Mouse (Mus musculus) spleen, adult 2 months (tissue): Measurements from ENCODE around the gene Rab6a. TPM values are rescaled to one million over a fixed set of nuclear protein-coding genes. Genes with fewer than 3 reads are reported as not detected.

Experiments used
- DNase-seq, 2 experiments: peaks; one replicate each; pipeline versions ENCODE4 v3.0.0 to v3.0.0-alpha.2; 2012 to 2021; ENCODE audit warnings: low spot score in 2 of 2, low read depth in 1 of 2
- H3K27ac ChIP-seq: fragments of 200-500 bp; 2 replicates; pipeline ENCODE4 v1.5.1; 2012; ENCODE audit warnings: low read length, inconsistent platforms; ENCODE audit not compliant: insufficient read depth
- H3K27me3 ChIP-seq: fragments of 200-500 bp; 2 replicates; pipeline ENCODE4 v1.6.1; 2012; ENCODE audit warnings: mild to moderate bottlenecking, moderate library complexity, low read length, inconsistent platforms; ENCODE audit not compliant: control insufficient read depth, insufficient read depth
- H3K36me3 ChIP-seq: fragments of 200-500 bp; 2 replicates; pipeline ENCODE4 v1.6.1; 2012; ENCODE audit warnings: mild to moderate bottlenecking, low read length, inconsistent platforms; ENCODE audit not compliant: control insufficient read depth, insufficient read depth
- H3K4me1 ChIP-seq: fragments of 200-500 bp; 2 replicates; pipeline ENCODE4 v1.6.1; 2011; ENCODE audit warnings: inconsistent platforms; ENCODE audit not compliant: control insufficient read depth, insufficient read depth, insufficient read length
- H3K4me3 ChIP-seq: fragments of 200-500 bp; 2 replicates; pipeline ENCODE4 v1.5.1; 2011; ENCODE audit warnings: mild to moderate bottlenecking, inconsistent platforms; ENCODE audit not compliant: insufficient read depth, insufficient read length; ENCODE audit errors: extremely low read depth
- CTCF ChIP-seq: fragments of 200-500 bp; IDR thresholded peaks from 2 replicates; pipeline ENCODE4 v1.5.1; 2011; ENCODE audit warnings: mild to moderate bottlenecking, inconsistent platforms; ENCODE audit not compliant: insufficient read depth, insufficient read length, insufficient replicate concordance; ENCODE audit errors: extremely low read depth
- POLR2A ChIP-seq: fragments of 200-500 bp; IDR thresholded peaks from 2 replicates; pipeline ENCODE4 v1.6.1; 2011; ENCODE audit warnings: low read depth, low read length, inconsistent platforms
- WGBS: fragments of 180-500 bp; shearing (Covaris S2); methylation state at CpG from one replicate; pipeline ENCODE4 v1.1.7; 2018; 5-methylcytosine and 5-hydroxymethylcytosine counted together
- polyA plus RNA-seq: library from polyadenylated mRNA; depleted of rRNA; stranded (reverse); fragments of >200 nt; gene quantifications from 2 replicates; pipeline ENCODE4 v1.2.3, GENCODE M21; 2012

The Rab6a gene
- polyA plus RNA-seq, 1 experiment, result 12.3 TPM

GRCm38 (mm10) chr7:100650421-100650820 is 43.2 kb downstream of the Rab6a start:
- no peak overlapping the region for H3K27ac ChIP-seq
- no peak for DNase-seq
- WGBS, result 88% methylated on average over 6 of the region's 6 CpGs
- H3K4me1 ChIP-seq, result no peaks in the 10 kb centered on the region
- TF ChIP-seq POLR2A, result no peak
- no peak for TF ChIP-seq CTCF
- H3K36me3 ChIP-seq, result no peaks in the 10 kb centered on the region
- H3K27me3 ChIP-seq, result no peaks in the 10 kb centered on the region
- no peak overlapping the region for H3K4me3 ChIP-seq

DNA sequence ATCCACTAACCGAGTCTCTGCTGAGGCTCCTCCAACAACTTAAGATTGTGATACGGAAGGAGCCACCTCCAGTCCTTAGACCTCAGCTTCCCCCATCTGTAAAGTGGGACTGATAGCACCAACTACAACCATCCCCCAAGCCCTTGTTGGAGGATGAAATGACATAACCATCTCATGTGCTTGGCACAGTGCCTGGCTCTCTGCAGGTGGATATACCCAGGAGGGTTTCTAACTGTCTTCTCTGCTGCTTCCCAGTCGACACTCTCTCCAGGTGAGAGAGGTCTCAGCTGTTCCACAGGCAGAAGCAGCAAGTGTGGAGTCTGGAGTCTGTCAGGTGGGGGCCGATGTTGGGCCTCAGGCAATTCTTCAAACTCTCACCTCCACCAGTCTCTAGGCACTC is 43.8 kb downstream of the Rab6a start:
- H3K4me1 ChIP-seq, result peaks cover 2% of the 10 kb centered on the region; the same call in 1 of the 2 replicates
- no peak overlapping the region for H3K27ac ChIP-seq
- 52% methylated on average over 4 of the region's 4 CpGs for WGBS
- no peak overlapping the region for H3K4me3 ChIP-seq
- no peak for DNase-seq
- H3K27me3 ChIP-seq, result no peaks in the 10 kb centered on the region
- H3K36me3 ChIP-seq, result no peaks in the 10 kb centered on the region
- TF ChIP-seq CTCF (no peak), POLR2A (no peak)

- WGBS, result 95% methylated on average over 9 of the region's 9 CpGs
- H3K4me1 ChIP-seq, result peaks cover 2% of the 10 kb centered on the region; the same call in 1 of the 2 replicates
- TF ChIP-seq POLR2A, result no peak
- no peak for TF ChIP-seq CTCF
- H3K4me3 ChIP-seq, result no peak overlapping the region
- no peak overlapping the region for H3K27ac ChIP-seq
- DNase-seq, result no peak
- no peaks in the 10 kb centered on the region for H3K36me3 ChIP-seq
- H3K27me3 ChIP-seq, result no peaks in the 10 kb centered on the region
Observed at GRCm38 (mm10) chr7:100653480-100654266, 46.5 kb downstream of the Rab6a start.

- 93% methylated on average over 8 of the region's 8 CpGs for WGBS
- peaks cover 2% of the 10 kb centered on the region; the same call in 1 of the 2 replicates for H3K4me1 ChIP-seq
- no peaks in the 10 kb centered on the region for H3K36me3 ChIP-seq
- no peak overlapping the region for H3K4me3 ChIP-seq
- no peak overlapping the region for H3K27ac ChIP-seq
- H3K27me3 ChIP-seq, result no peaks in the 10 kb centered on the region
- TF ChIP-seq CTCF (no peak), POLR2A (no peak)
- DNase-seq, result no peak
Observed at GRCm38 (mm10) chr7:100654441-100654840, 47.2 kb downstream of the Rab6a start.

DNA sequence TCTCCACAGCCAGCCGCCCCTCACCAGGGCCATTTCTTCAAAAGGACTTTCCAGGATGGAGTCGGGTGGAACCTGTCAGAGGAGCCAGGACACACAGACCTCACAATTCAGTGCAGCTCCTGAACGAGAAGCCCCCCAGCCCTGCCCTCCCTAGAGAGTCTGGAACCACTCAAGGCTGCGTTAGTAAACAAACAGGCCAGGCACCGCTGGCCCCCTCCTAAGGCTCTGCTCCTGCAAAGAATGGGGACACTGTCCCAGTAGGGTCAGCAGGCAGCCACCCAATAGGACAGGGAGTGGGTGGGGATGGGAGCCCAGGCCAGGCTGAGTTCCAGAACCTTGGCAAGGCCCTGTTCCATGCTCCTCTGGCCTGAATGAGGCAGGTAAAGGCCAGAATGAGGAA is 49.5 kb downstream of the Rab6a start:
- Histone ChIP-seq H3K27ac (no peak overlapping the region), H3K36me3 (no peaks in the 10 kb centered on the region), H3K27me3 (no peaks in the 10 kb centered on the region), H3K4me1 (peaks cover 2% of the 10 kb centered on the region; the same call in 1 of the 2 replicates), H3K4me3 (no peak overlapping the region)
- TF ChIP-seq CTCF (no peak), POLR2A (no peak)
- WGBS, result 86% methylated on average over 5 of the region's 5 CpGs
- DNase-seq, result no peak

GRCm38 (mm10) chr7:100658093-100658578 is 50.9 kb downstream of the Rab6a start:
- no peak for TF ChIP-seq CTCF
- TF ChIP-seq POLR2A, result no peak
- no peak overlapping the region for H3K4me3 ChIP-seq
- H3K27me3 ChIP-seq, result no peaks in the 10 kb centered on the region
- no peak for DNase-seq
- 71% methylated on average over 18 of the region's 18 CpGs for WGBS
- peaks cover 2% of the 10 kb centered on the region; the same call in 1 of the 2 replicates for H3K4me1 ChIP-seq
- H3K36me3 ChIP-seq, result no peaks in the 10 kb centered on the region
- H3K27ac ChIP-seq, result no peak overlapping the region

DNA sequence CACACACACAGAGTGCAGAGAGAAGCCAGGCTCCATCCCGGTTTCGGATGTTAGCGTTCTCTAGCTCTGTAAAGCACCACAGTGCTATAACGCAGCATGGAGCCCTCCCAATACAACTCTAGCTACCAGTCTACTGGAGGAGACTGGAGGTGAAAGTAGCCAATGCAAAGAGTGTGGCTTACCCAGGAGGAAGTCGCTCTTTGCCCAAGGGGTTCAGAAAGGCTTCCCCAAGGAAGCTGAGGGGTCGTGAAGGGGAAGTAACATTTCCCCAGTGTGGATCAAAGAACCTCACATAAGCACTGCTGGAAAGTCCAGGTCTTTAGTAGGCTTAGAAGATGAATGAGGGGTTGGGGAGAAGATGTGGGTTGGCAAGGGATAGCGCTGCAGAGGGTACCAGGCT is 54.1 kb downstream of the Rab6a start:
- H3K4me3 ChIP-seq, result no peak overlapping the region
- H3K36me3 ChIP-seq, result no peaks in the 10 kb centered on the region
- no peak for DNase-seq
- 37% methylated on average over 7 of the region's 7 CpGs for WGBS
- no peaks in the 10 kb centered on the region for H3K27me3 ChIP-seq
- H3K27ac ChIP-seq, result no peak overlapping the region
- TF ChIP-seq CTCF, result no peak
- no peak for TF ChIP-seq POLR2A
- no peaks in the 10 kb centered on the region; the same call in 1 of the 2 replicates for H3K4me1 ChIP-seq
